Mouse (Mus musculus): ENCODE measurements around the gene Ccr8. TPM values are rescaled to one million over a fixed set of nuclear protein-coding genes. Genes with fewer than 3 reads are reported as not detected.

Gene Ccr8
- total and polyA plus RNA-seq, 3 experiments: not detected

DNA sequence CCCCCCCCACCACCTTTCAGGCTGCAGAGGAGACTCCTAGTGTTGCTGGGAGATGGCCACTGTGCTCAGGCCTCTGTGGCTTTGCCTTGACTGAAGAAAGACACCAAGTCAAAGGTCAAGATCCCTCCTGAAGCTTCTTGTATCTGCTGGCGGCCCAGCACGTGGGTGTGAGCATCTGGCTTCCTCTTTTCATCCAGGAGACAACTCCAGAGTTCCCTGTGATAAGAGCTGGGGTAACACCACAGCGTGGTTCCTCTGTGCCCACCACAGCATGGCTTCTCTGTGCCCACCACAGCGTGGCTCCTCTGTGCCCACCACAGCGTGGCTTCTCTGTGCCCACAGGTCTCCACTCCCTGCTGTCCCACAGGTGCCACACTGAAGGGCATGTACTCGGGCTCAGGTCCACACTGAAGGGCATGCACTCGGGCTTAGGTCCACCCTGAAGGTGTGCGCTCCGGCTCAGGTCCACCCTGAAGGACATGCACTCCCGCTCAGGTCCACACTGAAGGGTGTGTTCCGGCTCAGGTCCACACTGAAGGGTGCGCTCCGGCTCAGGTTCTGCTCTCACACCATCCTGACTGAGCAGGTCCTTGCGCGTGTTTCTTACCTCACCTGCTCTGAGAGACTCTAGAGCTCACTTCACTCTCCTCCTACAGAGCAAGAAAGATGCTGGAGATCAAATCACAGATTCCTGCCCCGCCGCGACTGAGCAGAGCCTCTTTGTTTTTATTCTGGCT is 8.6 kb upstream of the Ccr8 start:
- H3K9me3 ChIP-seq (replicated peaks; ENCODE audit: insufficient read depth, low read length): no peaks in the 10 kb centered on the region
- no peaks in the 10 kb centered on the region; a peak in 1 of 4 replicates for H3K27me3 ChIP-seq (ENCODE audit: control insufficient read depth in 1 of 2, insufficient read depth in 2 of 2, low read length in 2 of 2)
- H3K4me3 ChIP-seq (ENCODE audit: control insufficient read depth in 1 of 2, insufficient read depth in 1 of 2, low read depth in 2 of 2, low read length in 2 of 2): no peak overlapping the region
- no peak for TF ChIP-seq HCFC1 (IDR thresholded peaks at IDR 0.05; ENCODE audit: low read depth, low read length)
- peak; percentile 34; the same call in 1 of the 2 replicates for TF ChIP-seq USF1 (IDR thresholded peaks at IDR 0.05; ENCODE audit: low read depth, low read length)
- TF ChIP-seq ZC3H11A (IDR thresholded peaks at IDR 0.05; ENCODE audit: low read depth, low read length): no peak
- no peak for TF ChIP-seq USF2 (IDR thresholded peaks at IDR 0.05; ENCODE audit: borderline replicate concordance in 1 of 2, insufficient read depth in 1 of 2, low read depth in 1 of 2, low read length in 2 of 2)
- TF ChIP-seq MAX (IDR thresholded peaks at IDR 0.05; ENCODE audit: low read length): peak; percentile 90
- peak; percentile 85 for TF ChIP-seq MYC (IDR thresholded peaks at IDR 0.05; ENCODE audit: low read depth, low read length)
- TF ChIP-seq MEF2A (IDR thresholded peaks at IDR 0.05; ENCODE audit: extremely low read depth, insufficient replicate concordance, low read depth, low read length, poor library complexity, severe bottlenecking): no peak
- peak; percentile 73 for TF ChIP-seq MXI1 (IDR thresholded peaks at IDR 0.05; ENCODE audit: low read depth, low read length)
- TF ChIP-seq TBP (IDR thresholded peaks at IDR 0.05; ENCODE audit: low read depth, low read length): no peak
- TF ChIP-seq SIN3A (IDR thresholded peaks at IDR 0.05; ENCODE audit: low read length): 0 out of 2 replicates have a peak, but pooled peaks have one; percentile 25
- TF ChIP-seq BHLHE40 (IDR thresholded peaks at IDR 0.05; ENCODE audit: borderline replicate concordance, low read depth, low read length): peak; percentile 56; the same call in 1 of the 2 replicates
- TF ChIP-seq POLR2AphosphoS5 (IDR thresholded peaks at IDR 0.05; ENCODE audit: borderline replicate concordance, low read depth, low read length): no peak
- no peak for TF ChIP-seq CHD1 (IDR thresholded peaks at IDR 0.05; ENCODE audit: low read depth, low read length)
- no peak for TF ChIP-seq ZMIZ1 (IDR thresholded peaks at IDR 0.05; ENCODE audit: low read depth, low read length)
- TF ChIP-seq TAL1 (IDR thresholded peaks at IDR 0.05; ENCODE audit: low read length): no peak
- TF ChIP-seq ZKSCAN1 (IDR thresholded peaks at IDR 0.05; ENCODE audit: low read depth, low read length): no peak
- TF ChIP-seq GABPA (IDR thresholded peaks at IDR 0.05; ENCODE audit: low read depth, low read length): no peak
- TF ChIP-seq GATA1 (IDR thresholded peaks at IDR 0.05; ENCODE audit: low read depth, low read length): peak; percentile 33; the same call in 1 of the 2 replicates
- TF ChIP-seq POLR2AphosphoS2 (IDR thresholded peaks at IDR 0.05; ENCODE audit: low read length): no peak
- no peak for TF ChIP-seq NELFE (IDR thresholded peaks at IDR 0.05; ENCODE audit: low read depth, low read length)
- TF ChIP-seq ELF1 (IDR thresholded peaks at IDR 0.05; ENCODE audit: low read depth, low read length): no peak
- TF ChIP-seq ETS1 (IDR thresholded peaks at IDR 0.05; ENCODE audit: low read depth, low read length): no peak
- TF ChIP-seq EP300 (IDR thresholded peaks at IDR 0.05; ENCODE audit: low read depth in 1 of 2, low read length in 2 of 2): peak; percentile 25 to 61; a peak in 3 of 4 replicates
- TF ChIP-seq RCOR1 (IDR thresholded peaks at IDR 0.05; ENCODE audit: low read depth, low read length): peak; percentile 51
- no peak for TF ChIP-seq CTCF (IDR thresholded peaks at IDR 0.05 in 2 of 3, conservative IDR thresholded peaks at IDR 0.05 in 1 of 3; ENCODE audit: control insufficient read depth in 1 of 3, insufficient read depth in 1 of 3, low read depth in 2 of 3, low read length in 3 of 3, poor library complexity in 1 of 3, severe bottlenecking in 1 of 3)
- no peak overlapping the region for H3K9ac ChIP-seq (ENCODE audit: control insufficient read depth, low read depth, low read length, poor library complexity, severe bottlenecking)
- H3K36me3 ChIP-seq (ENCODE audit: control insufficient read depth in 1 of 2, insufficient read depth in 2 of 2, low read length in 2 of 2): no peaks in the 10 kb centered on the region
- H3K79me2 ChIP-seq (ENCODE audit: control insufficient read depth, insufficient read depth, low read length, poor library complexity): no peaks in the 10 kb centered on the region
- H3K27ac ChIP-seq (ENCODE audit: control insufficient read depth, low read depth, low read length): no peak overlapping the region
- peak; percentile 71 for DNase-seq (ENCODE audit: low read depth, low spot score)
- H3K4me1 ChIP-seq (ENCODE audit: control insufficient read depth in 1 of 2, insufficient read depth in 2 of 2, low read length in 2 of 2): peaks cover 0 to 10% of the 10 kb centered on the region in 2 experiments; a peak in 2 of 4 replicates

Measured in MEL (cell line).